9 mouse cellular contexts compared by ENCODE assay signal in the genomic region with DNA sequence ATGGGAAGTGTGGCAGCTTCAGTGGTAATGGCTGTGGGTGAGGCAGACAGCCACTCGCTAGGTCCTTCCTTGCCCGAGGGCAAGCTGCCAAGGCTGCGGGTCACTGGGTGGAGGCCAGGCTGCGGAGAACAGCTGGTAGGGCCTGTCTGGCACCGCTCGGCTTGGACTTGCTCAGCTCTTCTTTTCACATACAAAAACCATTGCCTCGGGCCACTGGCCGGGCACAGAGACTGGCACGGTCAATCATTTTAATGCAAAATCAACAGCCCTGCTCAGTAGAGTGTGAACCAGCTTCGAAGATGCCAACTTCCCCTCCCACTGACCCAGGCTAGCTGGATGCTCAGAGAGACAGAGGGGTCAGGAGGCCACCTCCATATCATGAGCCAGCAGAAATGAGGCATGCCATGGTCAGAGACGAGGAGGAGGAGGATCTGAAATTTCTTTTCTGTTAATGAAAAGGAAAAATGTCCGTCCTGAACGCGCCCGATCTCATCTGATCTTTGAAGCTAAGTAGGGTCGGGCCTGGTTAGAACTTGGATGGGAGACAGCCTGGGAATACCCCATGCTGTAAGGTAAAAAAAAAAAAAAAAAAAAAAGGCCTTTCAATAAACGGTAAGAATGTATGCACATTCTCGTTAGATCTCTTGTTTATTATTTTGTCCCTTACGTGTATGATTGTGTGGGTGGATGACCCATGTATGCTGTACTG. TPM values are rescaled to one million over a fixed set of nuclear protein-coding genes. Genes with fewer than 3 reads are reported as not detected.
DNase-seq lines count a peak whose midpoint lies in the region; ATAC-seq lines count a peak whose summit lies in the region.
"Had no signal": no experiment of that assay in that cellular context is flagged by ENCODE, and none has a peak within 500 bp of the region (broad histone marks: within the 10 kb centered on the region; RNA-seq: fewer than 3 reads in every experiment).

No protein-coding gene starts in this region.

- no peak overlapping the region for H3K9ac ChIP-seq in neural tube, embryonic 12.5 days
- H3K9ac ChIP-seq in liver, embryonic 12.5 days, result no peak overlapping the region

- no peaks in the 10 kb centered on the region for H3K27me3 ChIP-seq in neural tube, embryonic 12.5 days (replicated peaks)
- H3K27me3 ChIP-seq in heart, embryonic 10.5 days (ENCODE audit: insufficient read depth, poor library complexity, severe bottlenecking), result no peaks in the 10 kb centered on the region
- H3K27me3 ChIP-seq in liver, embryonic 12.5 days (replicated peaks), result no peaks in the 10 kb centered on the region

- no peak overlapping the region for H3K27ac ChIP-seq in neural tube, embryonic 12.5 days
- peak overlapping the region; percentile 36; the same call in 1 of the 2 replicates for H3K27ac ChIP-seq in heart, embryonic 10.5 days
- no peak overlapping the region for H3K27ac ChIP-seq in liver, embryonic 12.5 days

- no peak overlapping the region for H3K4me3 ChIP-seq in neural tube, embryonic 12.5 days
- no peak overlapping the region for H3K4me3 ChIP-seq in heart, embryonic 10.5 days
- H3K4me3 ChIP-seq in liver, embryonic 12.5 days, result no peak overlapping the region

- no peaks in the 10 kb centered on the region for H3K36me3 ChIP-seq in neural tube, embryonic 12.5 days
- H3K36me3 ChIP-seq in heart, embryonic 10.5 days, result no peaks in the 10 kb centered on the region
- no peaks in the 10 kb centered on the region for H3K36me3 ChIP-seq in liver, embryonic 12.5 days
- H3K36me3 ChIP-seq: G1E had no signal

- H3K9me3 ChIP-seq in neural tube, embryonic 12.5 days, result no peaks in the 10 kb centered on the region
- no peaks in the 10 kb centered on the region for H3K9me3 ChIP-seq in heart, embryonic 10.5 days
- no peaks in the 10 kb centered on the region for H3K9me3 ChIP-seq in liver, embryonic 12.5 days (replicated peaks)
- H3K9me3 ChIP-seq: G1E had no signal

- peak; percentile 65 for ATAC-seq in neural tube, embryonic 12.5 days (ENCODE audit: low FRiP score, low read depth)
- ATAC-seq in liver, embryonic 12.5 days, result no peak

- WGBS in neural tube, embryonic 12.5 days, result 83% methylated on average over 19 of the region's 19 CpGs
- WGBS in heart, embryonic 10.5 days, result 85% methylated on average over 19 of the region's 19 CpGs
- WGBS in liver, embryonic 12.5 days (ENCODE audit: insufficient replicate concordance), result 83% methylated on average over 19 of the region's 19 CpGs

- H3K4me1 ChIP-seq in neural tube, embryonic 12.5 days, result peaks cover 5% of the 10 kb centered on the region; the same call in 1 of the 2 replicates
- H3K4me1 ChIP-seq in heart, embryonic 10.5 days, result peaks cover 19% of the 10 kb centered on the region; the same call in 1 of the 2 replicates
- H3K4me1 ChIP-seq in liver, embryonic 12.5 days, result peaks cover 13% of the 10 kb centered on the region

- H3K4me2 ChIP-seq in neural tube, embryonic 12.5 days (replicated peaks), result no peak overlapping the region
- no peak overlapping the region for H3K4me2 ChIP-seq in liver, embryonic 12.5 days

- DNase-seq in neural tube, embryonic 10.5 days (ENCODE audit: extremely low spot score, low spot score), result no peak
- DNase-seq in cerebellum, postnatal 36 days, result peak; percentile 55 to 68
- DNase-seq in heart, embryonic 10.5 days (ENCODE audit: low spot score), result no peak
- DNase-seq in kidney, postnatal 4 days, result peak; percentile 80 to 89
- peak; percentile 65 for DNase-seq in lung, postnatal 36 days
- no peak for DNase-seq in liver

RNA-seq across cellular contexts. Expression of a gene that starts 48.0 kb away (rescaled TPM):
- polyA plus RNA-seq in neural tube, embryonic 12.5 days (2016; fragmentation: Nextera tagmentation; extraction: Ambion mirVana), result 0.23 and 0.24 TPM in 2 replicates
- 0.20 and 0.30 TPM in 2 replicates for polyA plus RNA-seq in heart, embryonic 10.5 days (2016; fragmentation: Nextera tagmentation; extraction: Ambion mirVana)
- 0.15 and 0.18 TPM in 2 replicates for polyA plus RNA-seq in liver, embryonic 12.5 days (2016; fragmentation: Nextera tagmentation; extraction: Ambion mirVana)

RNA-seq across cellular contexts. Expression of a gene that starts 48.0 kb away (rescaled TPM):
- 0.10 and 0.14 TPM in 2 replicates for polyA plus RNA-seq in neural tube, embryonic 12.5 days (2016; fragmentation: Nextera tagmentation; extraction: Ambion mirVana)
- 0.36 TPM in 2 replicates for polyA plus RNA-seq in heart, embryonic 10.5 days (2016; fragmentation: Nextera tagmentation; extraction: Ambion mirVana)
- 0.02 and 0.05 TPM in 2 replicates for polyA plus RNA-seq in liver, embryonic 12.5 days (2016; fragmentation: Nextera tagmentation; extraction: Ambion mirVana)
- polyA plus RNA-seq: G1E had no signal

Comparison
In these comparisons a context has a peak if more than half of its experiments do, and no peak if none do; other contexts are left out.
1. DNase-seq: peak in cerebellum, postnatal 36 days (2 of 2), kidney, postnatal 4 days (2 of 2) and lung, postnatal 36 days (single experiment); none in neural tube, embryonic 10.5 days (single experiment), heart, embryonic 10.5 days (single experiment) and liver (single experiment).